Mouse (Mus musculus): ENCODE measurements at regions not wholly inside any gene's neighbourhood (a gene's known extent, or its start where the extent isn't known, plus 50 kb on each side); places are given as distances from the start of the nearest gene placed in this dataset.
"Not testable (repeated sequence)": the region's sequence is repeated elsewhere in the genome, so short reads cannot be mapped to it uniquely, and the experiment has no call there.

DNA sequence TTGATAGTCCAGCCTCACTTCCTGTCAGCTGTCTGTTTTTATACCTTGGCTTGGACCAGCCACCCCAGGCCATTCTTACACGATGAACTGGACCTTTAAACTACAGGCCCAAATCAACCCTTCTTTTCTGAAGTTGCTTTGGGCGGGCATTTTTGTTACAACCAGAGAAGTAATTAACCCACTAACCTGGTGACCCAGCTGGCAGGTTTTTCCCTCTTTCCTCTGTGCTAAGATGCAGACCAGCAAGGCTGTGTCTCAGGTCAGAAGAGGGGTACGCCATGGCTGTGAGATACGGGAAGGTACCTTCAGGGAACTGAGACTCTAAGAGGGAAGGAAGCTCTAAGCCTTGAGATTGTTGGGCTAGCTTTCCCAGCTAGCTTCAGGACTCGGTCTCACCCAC is 105.7 kb upstream of the Klf3 start:
- no peak for DNase-seq (ENCODE audit: low read depth)

DNA sequence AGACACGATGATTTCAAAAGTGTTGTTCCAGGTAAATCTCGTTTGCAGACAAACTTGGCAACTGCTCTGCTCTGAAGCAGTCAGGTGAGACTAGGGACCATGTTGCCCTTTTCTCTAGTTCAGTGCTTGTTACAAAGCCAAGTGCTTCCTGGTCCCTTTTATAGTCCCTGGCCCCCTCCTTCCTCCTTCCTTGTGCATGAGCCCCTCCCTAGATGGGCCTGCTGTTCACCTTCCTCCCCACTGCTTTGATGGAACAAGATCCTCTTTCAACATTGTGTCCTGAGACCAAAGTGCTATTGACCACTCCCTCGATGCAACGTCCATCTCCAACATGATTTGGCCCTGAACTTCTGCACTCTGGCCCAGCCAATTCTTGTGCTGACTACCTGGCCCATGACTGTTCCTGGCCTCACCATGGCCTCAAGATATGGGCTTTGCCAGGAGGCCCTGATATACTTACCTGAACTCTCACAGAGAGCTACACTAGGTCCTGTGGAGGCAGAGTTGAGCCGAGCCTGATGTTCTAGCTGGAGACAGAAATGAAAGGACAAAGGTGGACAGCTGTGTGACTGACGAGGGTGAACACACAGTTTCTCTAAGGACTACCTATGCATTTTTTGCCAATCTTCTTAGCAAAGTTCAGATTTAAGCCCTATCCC is 104.6 kb upstream of the Klf3 start:
- DNase-seq (ENCODE audit: low read depth) = no peak

DNA sequence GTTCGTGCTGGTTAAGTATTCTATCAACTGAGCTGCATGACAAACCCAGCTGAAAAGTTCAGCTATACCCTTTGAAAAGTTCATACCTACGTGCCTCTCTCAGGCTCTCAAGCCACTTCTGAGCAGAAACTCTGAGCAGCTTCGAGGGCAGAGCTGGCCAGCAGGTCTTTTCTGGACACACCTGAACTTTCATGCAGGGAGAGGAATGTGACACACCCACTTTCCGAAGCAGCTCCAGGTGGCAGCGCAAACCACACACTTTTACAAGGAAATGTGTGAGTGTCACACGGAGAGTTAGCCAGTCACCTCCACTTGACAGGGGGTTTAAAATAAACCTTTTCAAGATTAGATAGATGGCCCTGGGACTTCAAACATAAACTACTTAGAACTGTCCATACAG is 103.2 kb upstream of the Klf3 start:
- no peak for DNase-seq (ENCODE audit: low read depth)

DNA sequence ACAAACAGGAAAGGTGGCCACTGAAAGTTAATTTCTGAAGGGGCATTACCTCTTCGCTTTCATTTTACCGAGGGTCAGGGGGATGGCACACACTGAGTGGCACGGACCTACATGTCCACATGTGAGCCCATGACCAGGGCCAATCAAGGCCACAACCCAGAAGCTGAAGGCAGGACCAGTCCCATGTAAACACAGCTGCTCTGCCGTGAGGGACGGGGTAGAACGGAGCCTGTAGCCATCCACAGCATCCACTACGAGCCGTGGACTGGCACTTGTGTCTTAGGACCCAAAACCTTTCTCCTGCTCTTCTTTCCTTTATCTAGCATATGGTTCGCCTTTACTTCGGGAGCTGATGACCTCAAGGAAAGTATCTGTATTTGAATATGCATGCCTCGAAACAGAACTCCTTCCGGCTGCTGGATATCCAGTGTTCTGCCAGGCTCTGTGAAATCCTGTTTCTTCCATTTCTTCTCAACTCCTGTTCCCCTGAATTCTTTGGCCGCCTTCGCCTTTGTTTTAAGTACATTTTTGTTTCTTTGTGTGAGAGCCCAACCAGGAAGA is 101.9 kb upstream of the Klf3 start:
- no peak for DNase-seq (ENCODE audit: low read depth)

DNA sequence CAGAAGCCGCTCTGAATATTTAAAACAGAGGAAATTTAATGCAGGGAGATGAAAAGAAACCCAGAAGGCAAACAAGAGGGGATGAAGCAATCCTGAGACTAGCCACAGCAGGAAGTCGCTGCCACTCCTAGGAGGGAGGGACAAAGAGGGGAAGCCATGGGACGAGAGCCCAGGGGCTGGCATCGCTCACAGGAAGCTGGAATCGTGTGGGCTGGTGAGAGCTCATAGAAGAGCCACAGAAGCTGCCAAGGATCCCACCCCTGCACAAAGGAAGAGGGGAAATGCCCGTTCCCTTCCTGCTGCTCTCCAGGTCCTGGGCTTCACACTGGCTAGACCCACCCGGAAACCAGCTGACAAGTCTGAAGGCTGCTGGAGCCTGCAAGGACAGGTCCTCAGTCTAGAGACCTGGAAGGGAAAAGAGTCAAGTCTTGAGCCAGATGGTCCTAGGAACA is 101.4 kb upstream of the Klf3 start:
- DNase-seq (ENCODE audit: low read depth) = no peak

DNA sequence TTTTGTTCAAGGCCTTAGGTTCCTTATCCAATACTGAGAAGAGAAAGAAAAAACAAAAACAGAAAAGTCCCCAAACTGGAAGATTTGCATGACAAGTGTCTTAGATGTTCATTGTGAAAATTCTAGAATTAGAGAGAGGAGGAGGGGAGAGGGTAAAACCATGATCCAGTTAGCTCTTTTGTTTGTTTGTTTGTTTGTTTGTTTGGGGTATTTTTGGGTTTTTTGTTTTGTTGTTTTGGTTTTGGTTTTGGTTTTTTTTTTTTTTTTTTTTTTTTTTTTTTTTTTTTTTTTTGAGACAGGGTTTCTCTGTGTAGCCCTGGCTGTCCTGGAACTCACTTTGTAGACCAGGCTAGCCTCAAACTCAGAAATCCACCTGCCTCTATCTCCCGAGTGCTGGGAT is 100.8 kb upstream of the Klf3 start:
- DNase-seq (ENCODE audit: low read depth) = not testable (repeated sequence)

DNA sequence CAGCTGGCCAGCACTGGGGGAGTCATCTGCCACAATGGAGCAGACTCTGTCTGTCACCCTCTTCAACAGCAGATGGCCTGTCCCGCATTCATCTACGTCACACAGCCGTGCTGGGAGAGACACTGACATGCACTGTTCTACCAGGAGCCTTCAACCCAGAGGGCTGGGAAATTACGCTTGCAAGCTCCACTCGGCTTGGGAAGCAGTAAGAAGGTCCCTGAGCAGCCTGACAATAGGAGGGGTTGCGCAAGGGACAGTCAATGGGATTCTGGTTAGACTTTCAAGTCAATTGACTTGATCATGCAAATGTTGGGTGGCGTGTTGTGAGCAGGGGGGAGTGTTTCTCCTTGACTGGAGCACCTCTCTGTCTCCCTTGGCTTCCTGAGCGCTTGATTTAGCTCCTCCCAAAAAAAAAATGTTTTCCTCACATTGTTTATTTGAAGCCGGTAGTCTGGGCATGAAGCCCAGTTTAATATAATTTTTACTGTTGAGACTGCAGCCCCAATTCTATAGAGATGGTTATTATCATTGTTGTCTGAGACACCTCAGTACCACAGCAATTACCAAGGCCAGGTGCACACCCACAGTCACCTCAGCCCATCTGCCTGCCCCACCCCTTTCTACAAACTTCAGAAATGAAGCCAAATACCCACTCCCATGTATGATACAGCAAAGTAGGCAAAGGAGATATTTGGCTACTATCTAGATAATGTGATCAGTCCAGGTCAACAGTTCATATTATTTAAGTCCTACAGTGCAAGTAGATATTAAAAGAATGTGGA is 99.9 kb upstream of the Klf3 start:
- DNase-seq (ENCODE audit: low read depth) = no peak

DNA sequence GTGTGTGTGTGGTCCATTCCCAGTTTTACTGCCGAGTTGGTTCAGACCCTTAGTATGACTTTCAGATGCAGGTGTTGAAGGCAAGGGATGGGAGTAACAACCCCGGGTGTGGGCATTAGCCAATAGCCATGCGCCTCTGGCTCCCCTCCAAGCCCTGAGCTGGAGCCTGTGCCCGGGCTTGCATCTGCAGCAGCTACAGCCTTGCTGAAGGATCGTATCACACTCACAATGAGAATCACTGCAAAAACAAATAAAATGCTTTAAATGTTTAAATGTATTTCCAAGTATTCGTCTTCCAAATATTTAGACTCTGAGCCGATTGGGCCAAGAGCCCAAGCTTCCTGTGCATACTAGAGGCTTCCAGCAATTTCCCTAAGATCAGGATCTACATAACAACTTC is 99.0 kb upstream of the Klf3 start:
- no peak for DNase-seq (ENCODE audit: low read depth)

DNA sequence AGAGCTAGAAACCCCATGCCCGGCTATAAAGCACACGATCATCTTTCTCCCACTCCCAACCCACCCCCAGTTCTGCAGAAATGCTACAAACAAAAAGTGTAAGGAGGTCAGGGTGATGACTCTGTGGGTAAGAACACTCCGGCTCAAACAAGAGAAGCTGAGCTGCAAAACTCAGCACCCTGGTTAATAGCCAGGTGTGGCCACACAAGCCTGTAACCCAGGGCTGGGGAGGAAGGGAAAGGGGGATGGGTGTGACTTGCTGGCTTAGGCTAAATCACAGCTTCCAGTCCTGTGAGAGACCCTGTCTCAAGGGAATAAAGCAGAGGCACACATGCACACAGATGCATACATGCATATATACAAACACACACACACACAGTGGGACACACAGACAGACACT is 96.6 kb upstream of the Klf3 start:
- DNase-seq (ENCODE audit: low read depth) = no peak

DNA sequence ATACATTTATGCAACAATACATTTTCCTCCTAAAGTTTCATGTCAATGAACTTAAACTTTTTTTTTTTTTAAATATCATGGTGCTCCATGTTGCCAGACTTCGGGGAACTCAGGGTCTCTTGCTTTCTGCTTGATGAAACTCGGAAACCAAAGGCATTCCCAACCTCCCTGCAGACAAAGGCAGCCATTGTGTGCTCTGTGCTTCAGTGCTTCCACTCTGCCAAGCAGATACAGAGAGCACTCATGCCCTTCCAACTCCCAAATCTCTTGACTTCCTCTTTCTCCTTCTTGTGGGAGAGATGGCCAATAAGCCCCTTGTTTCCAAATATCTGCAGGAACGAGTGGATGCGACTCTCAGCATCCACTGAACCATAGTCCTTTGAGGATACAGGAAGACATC is 94.0 kb upstream of the Klf3 start:
- no peak for DNase-seq (ENCODE audit: low read depth)

DNA sequence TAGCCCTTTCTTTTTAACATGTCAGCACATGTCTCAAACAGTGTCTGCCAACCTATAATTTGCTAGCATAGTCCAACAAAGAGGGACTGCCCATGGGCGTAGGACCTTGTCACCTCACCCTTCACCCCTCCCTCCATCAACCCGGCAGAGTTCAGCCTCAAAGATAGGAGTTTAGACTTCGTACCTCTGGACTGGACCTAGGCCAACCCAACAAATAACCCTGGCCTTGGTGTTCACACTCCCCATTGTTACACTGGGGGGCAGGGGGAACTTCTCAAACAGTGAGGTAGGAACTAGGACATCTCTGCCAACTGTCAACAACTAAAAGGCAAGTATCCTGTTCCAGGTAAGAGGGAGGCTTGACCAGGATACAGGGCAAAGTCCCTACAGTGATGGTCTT is 93.0 kb upstream of the Klf3 start:
- DNase-seq (ENCODE audit: low read depth) = no peak

DNA sequence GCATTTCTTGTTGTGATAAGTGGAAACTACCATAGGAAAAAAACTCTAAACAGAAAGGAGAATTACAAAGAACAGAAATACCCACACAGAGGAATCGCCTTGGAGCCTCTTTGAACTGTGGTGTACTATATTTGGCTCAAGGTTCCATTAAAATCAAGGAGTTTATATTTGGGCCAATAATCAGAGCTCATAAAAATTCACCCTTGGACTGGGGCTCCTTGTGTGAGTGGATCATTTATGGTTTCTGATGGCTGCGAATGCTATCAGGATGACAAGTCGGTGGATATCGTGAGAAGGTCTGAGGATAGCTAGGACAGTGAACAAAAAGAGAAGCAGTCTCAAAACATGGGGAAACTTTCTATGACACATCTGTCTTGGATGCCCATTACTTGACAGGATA is 92.2 kb upstream of the Klf3 start:
- no peak for DNase-seq (ENCODE audit: low read depth)

DNA sequence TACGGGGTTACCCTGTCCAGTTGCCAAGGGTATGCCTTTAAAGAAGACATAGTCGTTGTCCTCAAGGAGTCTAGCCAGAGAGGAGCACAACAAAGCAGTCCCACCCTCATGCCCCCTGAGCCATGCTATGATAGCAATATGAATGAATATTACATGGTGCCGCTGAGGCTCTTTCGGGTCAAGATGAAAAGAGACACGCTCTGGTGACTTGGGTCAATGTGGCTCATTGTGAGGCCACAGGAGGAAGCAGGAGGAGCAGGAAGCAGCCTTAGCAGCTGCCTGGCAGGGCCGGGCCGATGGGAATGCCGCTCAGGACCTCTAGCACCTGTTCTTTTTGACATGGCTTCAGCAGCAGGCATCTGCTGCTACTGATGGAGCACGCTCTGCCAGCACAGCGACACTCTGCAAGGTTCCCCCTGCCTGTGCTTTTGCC is 89.0 kb upstream of the Klf3 start:
- DNase-seq (ENCODE audit: low read depth) = no peak

DNA sequence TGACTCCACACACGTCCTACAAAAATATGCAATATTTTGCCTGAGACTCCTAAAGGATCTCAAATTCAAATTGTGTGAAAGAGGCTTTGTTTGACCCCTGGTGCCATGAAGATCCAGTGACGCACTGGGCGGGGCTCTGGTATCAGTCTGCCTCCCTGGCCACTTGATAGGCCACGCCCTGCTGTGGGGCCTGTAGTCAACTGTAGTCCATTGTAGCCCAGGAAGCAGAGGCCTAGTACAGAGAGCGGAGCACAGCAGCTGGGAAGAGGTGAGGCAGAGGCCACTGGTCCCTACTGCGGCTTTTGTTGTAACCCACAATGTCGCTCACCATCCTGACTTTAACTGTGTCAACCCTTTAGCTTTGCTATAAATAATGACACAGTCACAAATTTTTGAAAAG is 88.5 kb upstream of the Klf3 start:
- peak; percentile 25 for DNase-seq (ENCODE audit: low read depth)

DNA sequence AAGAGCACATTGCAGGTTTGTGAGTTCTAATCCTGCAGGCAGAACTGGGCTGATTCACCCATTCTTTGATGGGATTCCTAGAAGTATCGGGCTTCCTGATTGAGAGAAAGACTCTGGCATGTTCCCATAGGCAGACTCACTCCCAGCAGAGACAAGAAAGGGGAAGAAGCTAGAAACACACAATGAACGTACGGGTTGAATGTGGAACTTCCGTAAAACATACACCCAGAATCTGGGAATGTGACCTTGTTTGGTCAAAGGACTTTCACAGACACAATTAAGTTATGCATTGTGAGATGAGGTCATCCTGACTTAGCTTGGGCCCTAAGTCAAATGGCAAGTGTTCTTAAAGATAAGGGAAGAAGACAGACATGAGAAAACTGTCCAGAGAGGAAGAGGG is 86.6 kb upstream of the Klf3 start:
- no peak for DNase-seq (ENCODE audit: low read depth)

DNA sequence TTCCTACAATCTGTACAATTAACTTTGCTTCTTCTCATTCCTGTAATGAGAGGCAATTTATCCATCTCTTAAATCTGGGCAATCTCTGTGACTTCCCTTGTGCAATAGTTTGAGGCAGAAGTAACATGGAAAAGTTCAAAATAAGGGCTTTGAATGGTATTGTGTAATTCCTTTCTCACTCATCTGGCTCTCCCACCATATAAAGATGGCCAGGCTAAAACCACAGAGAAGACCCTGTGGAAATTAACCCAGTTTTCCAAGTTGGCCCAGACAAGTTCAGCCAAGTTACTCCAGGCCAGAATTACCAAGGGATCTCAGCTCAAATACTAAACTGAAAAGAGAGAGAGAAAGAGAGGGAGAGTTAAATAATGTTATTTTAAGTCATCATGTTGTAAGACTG is 81.0 kb upstream of the Klf3 start:
- no peak for DNase-seq (ENCODE audit: low read depth)

DNA sequence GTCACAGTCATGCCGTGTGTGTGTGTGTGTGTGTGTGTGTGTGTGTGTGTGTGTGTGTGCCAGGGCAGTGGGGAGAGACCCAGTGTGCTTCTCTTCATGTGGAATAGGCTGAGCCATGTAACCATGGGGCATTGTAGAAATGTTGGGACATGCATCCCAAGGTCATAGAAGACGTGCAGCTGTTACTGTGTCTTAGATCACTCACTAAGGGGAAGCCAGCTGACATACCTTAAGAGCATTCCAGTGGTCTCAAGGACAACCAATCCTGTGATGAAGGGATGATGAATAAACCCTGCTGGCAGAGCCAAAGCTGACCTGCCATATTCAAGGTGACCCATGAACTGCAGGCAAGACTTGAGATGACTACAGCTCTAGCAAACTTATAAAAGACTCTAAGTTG is 75.3 kb upstream of the Klf3 start:
- no peak for DNase-seq (ENCODE audit: low read depth)

DNA sequence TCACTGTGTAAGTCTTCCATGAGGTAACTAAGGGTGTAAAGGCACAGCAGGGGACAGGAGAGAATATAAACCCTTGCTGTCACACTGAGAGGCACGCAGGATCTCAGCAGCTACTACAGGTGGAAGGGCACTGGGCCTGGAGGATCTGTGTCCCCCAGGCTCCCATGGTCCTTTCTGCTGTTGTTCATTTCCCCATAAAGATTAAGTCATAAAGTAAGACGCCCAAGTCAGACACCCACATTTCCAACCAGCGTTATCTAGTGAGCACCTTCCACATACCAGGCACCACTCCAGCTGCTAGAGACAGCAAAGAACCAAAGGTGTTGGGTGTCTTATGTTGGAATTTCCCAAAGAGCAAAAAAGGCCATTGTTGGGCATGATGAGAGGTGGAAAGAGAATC is 70.8 kb upstream of the Klf3 start:
- no peak for DNase-seq (ENCODE audit: low read depth)

DNA sequence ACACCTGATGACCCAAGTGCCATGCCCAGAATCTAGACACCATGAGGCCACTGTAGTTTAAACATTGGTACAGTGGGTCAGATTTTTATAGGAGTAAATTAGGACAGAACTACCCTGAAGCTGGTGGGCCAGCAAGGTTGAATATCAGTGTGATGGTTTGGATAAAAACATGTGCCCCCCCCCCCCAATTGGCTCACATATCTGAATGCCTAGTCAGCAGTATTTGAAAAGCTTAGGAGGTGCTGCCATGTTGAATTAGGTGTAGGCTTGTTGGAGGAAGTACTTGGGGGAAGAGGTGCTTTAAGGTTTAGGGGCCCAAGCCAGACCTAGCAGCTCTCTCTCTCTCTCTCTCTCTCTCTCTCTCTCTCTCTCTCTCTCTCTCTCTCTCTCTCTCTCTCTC is 66.2 kb upstream of the Klf3 start:
- no peak for DNase-seq (ENCODE audit: low read depth)

DNA sequence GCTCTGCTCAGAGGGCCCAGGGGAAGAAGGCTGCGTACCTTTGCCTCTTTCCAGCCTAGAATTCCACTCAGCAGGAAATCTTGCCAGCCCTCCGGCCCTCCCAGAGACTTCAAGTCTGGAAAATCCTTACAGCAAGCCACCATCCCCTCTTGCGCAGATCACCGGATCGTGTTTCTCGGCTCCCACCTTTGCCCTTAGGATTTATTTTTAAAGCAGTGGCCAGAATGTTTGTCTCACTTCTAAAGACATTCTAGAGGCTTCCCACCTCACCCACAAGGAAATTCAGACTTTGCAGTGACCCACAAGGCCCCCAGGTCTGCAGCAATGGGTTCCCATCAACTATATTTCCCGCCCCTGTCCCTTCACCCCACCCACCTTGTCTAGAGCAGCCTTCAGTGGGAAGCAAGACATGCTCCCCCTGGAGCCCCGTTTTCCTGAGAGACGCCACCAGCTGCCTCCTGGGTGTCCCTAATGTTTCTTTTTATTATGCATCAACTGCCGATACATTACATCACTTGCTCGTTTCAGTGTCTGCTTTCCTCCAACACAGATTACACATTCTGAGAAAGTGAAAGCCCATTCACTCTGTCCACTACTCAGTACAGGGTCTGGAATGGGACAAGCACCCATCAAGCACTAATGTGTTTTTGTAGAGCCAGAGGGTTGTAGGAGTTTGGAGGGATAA is 65.0 kb upstream of the Klf3 start:
- DNase-seq (ENCODE audit: low read depth) = no peak

DNA sequence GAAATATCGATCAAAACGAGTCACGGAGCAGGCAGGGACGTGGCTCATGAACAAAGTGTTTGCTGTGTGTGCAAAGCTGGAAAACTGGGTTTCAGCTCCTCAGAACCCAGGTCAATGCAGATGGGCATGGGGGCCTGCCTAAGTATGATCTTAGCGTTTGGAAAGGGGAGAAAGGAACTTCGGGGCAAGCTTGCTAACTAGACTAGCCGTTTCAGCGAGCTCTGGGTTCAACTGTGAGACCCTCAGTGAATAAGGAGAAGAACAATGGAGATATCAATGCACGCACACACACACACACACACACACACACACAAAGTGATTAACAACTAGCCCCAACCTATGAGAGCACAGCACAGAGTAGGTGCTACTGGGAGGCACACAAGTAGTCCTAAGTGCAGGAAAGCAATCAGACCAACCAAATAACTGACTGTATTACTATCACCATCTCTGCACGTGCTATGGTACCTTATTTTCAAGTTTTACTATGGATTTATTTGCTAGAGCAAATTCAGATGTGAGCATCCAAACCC is 64.3 kb upstream of the Klf3 start:
- no peak for DNase-seq (ENCODE audit: low read depth)

DNA sequence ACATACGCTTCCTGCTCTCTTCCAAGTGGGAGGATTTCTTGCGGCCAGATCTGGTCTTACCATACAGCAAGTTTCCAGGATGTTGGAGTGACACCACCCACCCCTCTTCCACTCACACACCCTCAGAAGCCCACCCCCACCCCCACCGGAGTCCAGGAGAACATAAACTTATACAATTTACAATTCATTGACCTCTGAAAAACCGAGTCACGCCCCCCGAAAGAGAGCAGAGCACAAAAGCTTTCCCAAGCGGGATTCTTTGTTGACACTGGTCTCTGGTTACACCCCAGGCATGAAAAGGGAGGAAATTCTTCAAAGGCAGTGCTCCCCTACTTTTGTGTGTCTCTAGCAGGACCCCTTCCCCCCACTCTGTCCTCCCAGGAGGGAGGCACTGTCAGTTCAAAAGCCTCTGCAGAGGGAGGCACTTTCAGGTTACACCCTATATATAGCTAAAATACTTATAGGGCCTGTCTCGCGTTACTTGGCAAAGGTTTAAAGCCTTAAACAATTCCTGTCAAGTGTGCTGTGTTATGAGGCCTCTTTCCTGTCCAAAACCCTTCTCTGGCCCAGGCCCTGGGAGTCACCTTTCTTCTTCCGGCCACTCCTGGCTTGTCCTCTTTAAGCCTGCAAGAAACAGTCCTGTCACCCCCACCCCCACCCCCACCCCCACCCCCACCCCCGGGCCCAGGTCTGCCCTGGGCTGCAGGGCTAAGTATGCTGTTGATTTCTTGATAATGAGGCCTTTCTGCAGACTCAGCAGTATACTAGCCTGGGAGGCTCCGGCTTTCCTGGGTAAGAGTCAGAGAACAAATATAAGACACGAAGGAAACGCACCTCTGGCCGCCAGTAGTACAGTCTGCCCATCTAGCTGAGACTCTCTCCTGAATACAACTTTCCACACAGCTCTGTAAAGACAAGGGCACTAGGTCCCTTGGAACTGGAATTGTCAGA is 63.6 kb upstream of the Klf3 start:
- DNase-seq (ENCODE audit: low read depth) = no peak
